Mouse (Mus musculus): ENCODE data around the gene Rcor1. TPM values are rescaled to one million over a fixed set of nuclear protein-coding genes. Genes with fewer than 3 reads are reported as not detected.

Gene Rcor1
- polyA plus RNA-seq, 1 experiment from 2014 or later, result 7.0 TPM

GRCm38 (mm10) chr12:111124601-111125260 is 85.6 kb downstream of the Rcor1 start:
- no peak for ATAC-seq
- Histone ChIP-seq H3K27me3 (replicated peaks; ENCODE audit: control insufficient read depth, insufficient read depth, low read length) (no peaks in the 10 kb centered on the region), H3K27ac (ENCODE audit: low read depth, low read length) (no peak overlapping the region), H3K4me2 (replicated peaks; ENCODE audit: low read depth) (no peak overlapping the region), H3K4me1 (replicated peaks; ENCODE audit: control insufficient read depth, insufficient read depth, low read length) (no peaks in the 10 kb centered on the region), H3K36me3 (ENCODE audit: control insufficient read depth, insufficient read depth) (no peaks in the 10 kb centered on the region; the same call in 1 of the 2 replicates), H3K9me3 (ENCODE audit: control insufficient read depth) (no peaks in the 10 kb centered on the region), H3K4me3 (ENCODE audit: low read depth, low read length) (no peak overlapping the region), H3K9ac (ENCODE audit: low read depth, low read length) (no peak overlapping the region)
- no peak for TF ChIP-seq CTCF (IDR thresholded peaks at IDR 0.05; ENCODE audit: low read depth)
- 56% methylated on average over 14 of the region's 14 CpGs for WGBS

- H3K4me1 ChIP-seq (replicated peaks; ENCODE audit: control insufficient read depth, insufficient read depth, low read length), result no peaks in the 10 kb centered on the region
- H3K4me3 ChIP-seq (ENCODE audit: low read depth, low read length), result no peak overlapping the region
- WGBS, result 78% methylated on average over 6 of the region's 6 CpGs
- no peak overlapping the region for H3K9ac ChIP-seq (ENCODE audit: low read depth, low read length)
- no peaks in the 10 kb centered on the region for H3K27me3 ChIP-seq (replicated peaks; ENCODE audit: control insufficient read depth, insufficient read depth, low read length)
- ATAC-seq, result no peak
- no peak for TF ChIP-seq CTCF (IDR thresholded peaks at IDR 0.05; ENCODE audit: low read depth)
- no peaks in the 10 kb centered on the region for H3K36me3 ChIP-seq (ENCODE audit: control insufficient read depth, insufficient read depth)
- H3K4me2 ChIP-seq (replicated peaks; ENCODE audit: low read depth), result no peak overlapping the region
- H3K27ac ChIP-seq (ENCODE audit: low read depth, low read length), result no peak overlapping the region
- H3K9me3 ChIP-seq (ENCODE audit: control insufficient read depth), result no peaks in the 10 kb centered on the region
These were observed 86.5 kb downstream of the Rcor1 start for GRCm38 (mm10) chr12:111125666-111126065.

- Histone ChIP-seq H3K4me3 (ENCODE audit: low read depth, low read length) (no peak overlapping the region), H3K9ac (ENCODE audit: low read depth, low read length) (no peak overlapping the region), H3K4me2 (replicated peaks; ENCODE audit: low read depth) (no peak overlapping the region), H3K4me1 (replicated peaks; ENCODE audit: control insufficient read depth, insufficient read depth, low read length) (no peaks in the 10 kb centered on the region), H3K27ac (ENCODE audit: low read depth, low read length) (no peak overlapping the region), H3K9me3 (ENCODE audit: control insufficient read depth) (no peaks in the 10 kb centered on the region), H3K36me3 (ENCODE audit: control insufficient read depth, insufficient read depth) (no peaks in the 10 kb centered on the region), H3K27me3 (replicated peaks; ENCODE audit: control insufficient read depth, insufficient read depth, low read length) (no peaks in the 10 kb centered on the region)
- ATAC-seq, result no peak
- 87% methylated on average over 7 of the region's 7 CpGs for WGBS
- TF ChIP-seq CTCF (IDR thresholded peaks at IDR 0.05; ENCODE audit: low read depth), result no peak
These were observed 95.0 kb downstream of the Rcor1 start for GRCm38 (mm10) chr12:111134169-111134568.

GRCm38 (mm10) chr12:111134791-111135733 is 95.9 kb downstream of the Rcor1 start:
- Histone ChIP-seq H3K9ac (ENCODE audit: low read depth, low read length) (no peak overlapping the region), H3K9me3 (ENCODE audit: control insufficient read depth) (no peaks in the 10 kb centered on the region), H3K27me3 (replicated peaks; ENCODE audit: control insufficient read depth, insufficient read depth, low read length) (no peaks in the 10 kb centered on the region), H3K36me3 (ENCODE audit: control insufficient read depth, insufficient read depth) (no peaks in the 10 kb centered on the region), H3K4me1 (replicated peaks; ENCODE audit: control insufficient read depth, insufficient read depth, low read length) (no peaks in the 10 kb centered on the region), H3K4me3 (ENCODE audit: low read depth, low read length) (no peak overlapping the region), H3K27ac (ENCODE audit: low read depth, low read length) (no peak overlapping the region), H3K4me2 (replicated peaks; ENCODE audit: low read depth) (no peak overlapping the region)
- TF ChIP-seq CTCF (IDR thresholded peaks at IDR 0.05; ENCODE audit: low read depth), result no peak
- 70% methylated on average over 19 of the region's 19 CpGs for WGBS
- no peak for ATAC-seq

GRCm38 (mm10) chr12:111135953-111136352 is 96.8 kb downstream of the Rcor1 start:
- TF ChIP-seq CTCF (IDR thresholded peaks at IDR 0.05; ENCODE audit: low read depth), result no peak
- Histone ChIP-seq H3K4me3 (ENCODE audit: low read depth, low read length) (no peak overlapping the region), H3K9ac (ENCODE audit: low read depth, low read length) (no peak overlapping the region), H3K4me1 (replicated peaks; ENCODE audit: control insufficient read depth, insufficient read depth, low read length) (no peaks in the 10 kb centered on the region), H3K27ac (ENCODE audit: low read depth, low read length) (no peak overlapping the region), H3K4me2 (replicated peaks; ENCODE audit: low read depth) (no peak overlapping the region), H3K36me3 (ENCODE audit: control insufficient read depth, insufficient read depth) (no peaks in the 10 kb centered on the region), H3K27me3 (replicated peaks; ENCODE audit: control insufficient read depth, insufficient read depth, low read length) (no peaks in the 10 kb centered on the region), H3K9me3 (ENCODE audit: control insufficient read depth) (no peaks in the 10 kb centered on the region)
- no peak for ATAC-seq
- WGBS, result 60% methylated on average over 3 of the region's 3 CpGs

- H3K27ac ChIP-seq (ENCODE audit: low read depth, low read length), result no peak overlapping the region
- 76% methylated on average over 2 of the region's 2 CpGs for WGBS
- H3K4me3 ChIP-seq (ENCODE audit: low read depth, low read length), result no peak overlapping the region
- no peaks in the 10 kb centered on the region for H3K36me3 ChIP-seq (ENCODE audit: control insufficient read depth, insufficient read depth)
- no peak for ATAC-seq
- H3K9me3 ChIP-seq (ENCODE audit: control insufficient read depth), result no peaks in the 10 kb centered on the region
- no peaks in the 10 kb centered on the region for H3K27me3 ChIP-seq (replicated peaks; ENCODE audit: control insufficient read depth, insufficient read depth, low read length)
- TF ChIP-seq CTCF (IDR thresholded peaks at IDR 0.05; ENCODE audit: low read depth), result peak; percentile 41
- H3K4me2 ChIP-seq (replicated peaks; ENCODE audit: low read depth), result no peak overlapping the region
- no peaks in the 10 kb centered on the region for H3K4me1 ChIP-seq (replicated peaks; ENCODE audit: control insufficient read depth, insufficient read depth, low read length)
- no peak overlapping the region for H3K9ac ChIP-seq (ENCODE audit: low read depth, low read length)
These were observed 97.9 kb downstream of the Rcor1 start for GRCm38 (mm10) chr12:111137079-111137478.
